Mouse (Mus musculus): Measurements from ENCODE around the gene Mrpl16. TPM values are rescaled to one million over a fixed set of nuclear protein-coding genes. Genes with fewer than 3 reads are reported as not detected.

Gene Mrpl16
- polyA plus RNA-seq (2017; shearing (Covaris generic)) = 42.4 TPM

DNA sequence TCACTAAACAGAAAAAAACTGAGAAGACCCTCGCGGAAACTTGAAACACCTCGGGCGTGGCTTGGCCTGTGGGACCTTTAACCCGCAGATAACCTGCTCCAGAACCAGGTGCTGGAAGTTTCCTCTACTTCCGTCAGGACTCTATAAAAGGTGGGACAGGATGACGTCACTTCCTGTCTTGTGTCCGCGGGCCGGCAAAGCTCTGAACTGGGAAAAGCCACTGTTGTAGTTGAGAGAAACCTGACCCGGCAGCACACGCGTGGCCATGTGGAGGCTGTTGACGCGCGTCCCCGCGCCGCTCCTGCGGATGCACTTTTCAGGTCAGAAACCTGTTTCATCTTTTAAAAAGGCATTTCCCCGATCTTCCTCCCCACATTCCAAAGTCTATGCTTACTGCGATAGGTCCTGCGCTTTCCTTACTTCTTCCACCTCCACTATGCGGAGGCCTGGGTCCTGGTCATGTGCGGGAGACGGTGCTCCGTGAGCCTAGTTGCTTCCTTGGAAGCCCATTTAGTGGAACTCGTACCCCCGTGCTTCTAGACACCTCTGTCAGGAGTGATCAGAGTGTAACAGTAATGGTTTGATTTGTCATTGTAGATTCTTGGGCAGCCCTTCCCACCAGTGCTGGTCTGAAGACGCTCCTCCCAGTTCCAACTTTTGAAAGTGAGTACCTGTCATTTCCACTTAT lies at the start of gene Mrpl16:
Mrpl16 (plus strand) TSS at position 187 of the 688 bp plus-strand sequence.

DNA sequence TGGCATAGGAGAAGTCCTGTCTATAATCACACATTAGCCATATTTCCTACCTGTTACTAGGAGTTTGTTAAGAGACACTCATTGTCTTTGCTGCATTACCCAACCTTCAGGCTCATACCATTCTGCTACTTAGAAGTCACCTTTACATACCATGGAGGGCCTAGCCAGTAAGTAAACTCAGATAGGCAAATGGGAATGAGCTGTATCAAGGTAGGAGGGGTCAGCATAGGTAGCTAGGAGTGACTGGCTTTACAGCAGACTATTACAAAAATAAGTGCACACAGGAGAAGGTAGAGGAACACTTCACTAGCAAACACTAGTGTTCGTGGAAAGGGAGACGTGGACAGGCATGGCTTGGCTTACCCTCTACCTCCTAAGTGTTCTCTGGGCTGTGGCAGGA lies 22.9 kb upstream of the Mrpl16 start, which contains the start of gene Gif:
Gif (plus strand) TSS at position 257 of the 400 bp plus-strand sequence.

DNA sequence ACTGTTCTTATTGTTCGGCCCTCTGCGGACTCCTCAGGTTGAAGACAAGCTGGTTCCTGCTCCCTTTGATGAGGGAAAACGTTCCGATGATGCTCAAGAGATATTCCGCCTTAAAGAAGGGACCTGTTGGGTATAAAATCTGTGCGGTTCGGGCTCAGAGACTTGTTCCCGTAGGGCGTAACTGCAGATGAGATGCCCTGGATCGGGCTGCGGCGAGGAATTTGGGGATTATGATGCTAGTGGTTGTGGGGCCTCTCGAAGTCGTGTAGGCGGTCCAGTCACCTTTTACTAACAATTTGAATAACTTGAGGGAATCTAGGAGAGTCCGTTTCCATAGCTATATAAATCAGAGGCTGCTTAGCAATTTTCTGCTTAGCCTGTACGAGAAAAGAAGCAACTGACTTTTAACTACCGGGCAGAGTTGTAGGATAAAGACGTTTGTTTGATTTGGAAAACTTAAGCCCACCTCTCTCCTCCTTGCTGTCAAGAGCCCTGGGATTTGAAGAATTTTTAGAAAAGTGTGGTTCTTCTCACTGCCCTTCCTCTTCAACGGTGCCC lies 49.0 kb downstream of the Mrpl16 start, which contains the start of gene Stx3:
Stx3 (minus strand) TSS at position 261 of the 558 bp plus-strand sequence.

Other genes starting within 250 kb of the Mrpl16 start
- 1.6 TPM for gene Ms4a4d, start 233.6 kb upstream of the Mrpl16 start, polyA plus RNA-seq (2017; shearing (Covaris generic))
- 7.8 TPM for gene Ms4a6d, start 165.5 kb upstream of the Mrpl16 start, polyA plus RNA-seq (2017; shearing (Covaris generic))
- 0.31 TPM for gene Ms4a2, start 146.7 kb upstream of the Mrpl16 start, polyA plus RNA-seq (2017; shearing (Covaris generic))
- not detected for gene Ms4a3, start 129.5 kb upstream of the Mrpl16 start, polyA plus RNA-seq (2017; shearing (Covaris generic))
- not detected for gene Oosp2, start 109.8 kb upstream of the Mrpl16 start, polyA plus RNA-seq (2017; shearing (Covaris generic))
- gene Oosp1, start 79.2 kb upstream of the Mrpl16 start, polyA plus RNA-seq (2017; shearing (Covaris generic)) = not detected
- not detected for gene Oosp3, start 73.3 kb upstream of the Mrpl16 start, polyA plus RNA-seq (2017; shearing (Covaris generic))
- gene Gif, start 22.8 kb upstream of the Mrpl16 start, polyA plus RNA-seq (2017; shearing (Covaris generic)) = not detected
- 1.9 TPM for gene Stx3, start 49.0 kb downstream of the Mrpl16 start, polyA plus RNA-seq (2017; shearing (Covaris generic))
- gene Olfr1417, start 68.8 kb downstream of the Mrpl16 start, polyA plus RNA-seq (2017; shearing (Covaris generic)) = not detected
- gene Olfr1418, start 90.7 kb downstream of the Mrpl16 start, polyA plus RNA-seq (2017; shearing (Covaris generic)) = 0.11 TPM
- not detected for gene Olfr1419, start 104.7 kb downstream of the Mrpl16 start, polyA plus RNA-seq (2017; shearing (Covaris generic))
- not detected for gene Olfr1420, start 116.2 kb downstream of the Mrpl16 start, polyA plus RNA-seq (2017; shearing (Covaris generic))
- gene Patl1, start 142.0 kb downstream of the Mrpl16 start, polyA plus RNA-seq (2017; shearing (Covaris generic)) = 22.5 TPM
- 46.5 TPM for gene Osbp, start 195.6 kb downstream of the Mrpl16 start, polyA plus RNA-seq (2017; shearing (Covaris generic))